ENCODE assay signal across 22 mouse cellular contexts in genomic region chr8:120777732-120778131, GRCm38 (mm10). TPM values are rescaled to one million over a fixed set of nuclear protein-coding genes. Genes with fewer than 3 reads are reported as not detected.
DNase-seq lines count a peak whose midpoint lies in the region; ATAC-seq and TF ChIP-seq lines count a peak whose summit lies in the region.
"Had no signal": no experiment of that assay in that cellular context is flagged by ENCODE, and none has a peak within 500 bp of the region (broad histone marks: within the 10 kb centered on the region; RNA-seq: fewer than 3 reads in every experiment).

No protein-coding gene starts in this region.

- H3K4me2 ChIP-seq in kidney, embryonic 14.5 days (replicated peaks; ENCODE audit: low read depth, low read length) = no peak overlapping the region
- no peak overlapping the region for H3K4me2 ChIP-seq in midbrain, postnatal 0 days (ENCODE audit: low read depth, low read length, poor library complexity, severe bottlenecking)
- H3K4me2 ChIP-seq in midbrain, embryonic 16.5 days (ENCODE audit: low read length) = no peak overlapping the region
- H3K4me2 ChIP-seq in liver, embryonic 11.5 days = no peak overlapping the region
- H3K4me2 ChIP-seq: neural tube, embryonic 15.5 days; stomach, embryonic 15.5 days had no signal

- peak overlapping the region; percentile 12; the same call in 1 of the 2 replicates for H3K9ac ChIP-seq in kidney, embryonic 14.5 days (ENCODE audit: low read depth, low read length)
- no peak overlapping the region for H3K9ac ChIP-seq in midbrain, postnatal 0 days (replicated peaks; ENCODE audit: low read length, poor library complexity, severe bottlenecking)
- no peak overlapping the region for H3K9ac ChIP-seq in midbrain, embryonic 16.5 days (ENCODE audit: low read depth, low read length)
- no peak overlapping the region for H3K9ac ChIP-seq in liver, embryonic 11.5 days (ENCODE audit: low read depth, low read length)
- H3K9ac ChIP-seq: neural tube, embryonic 15.5 days; stomach, embryonic 15.5 days had no signal

- no peak for TF ChIP-seq POLR2A in cerebellum, adult 2 months (IDR thresholded peaks at IDR 0.05; ENCODE audit: borderline replicate concordance, insufficient read depth, low read length)

- no peak for TF ChIP-seq CTCF in cerebellum, adult 2 months (IDR thresholded peaks at IDR 0.05; ENCODE audit: borderline replicate concordance, insufficient read depth, low read depth, low read length)
- no peak for TF ChIP-seq CTCF in midbrain, postnatal 0 days (IDR thresholded peaks at IDR 0.05)

- H3K9me3 ChIP-seq in kidney, embryonic 14.5 days (ENCODE audit: control insufficient read depth, low read length) = no peaks in the 10 kb centered on the region; the same call in 1 of the 2 replicates
- no peaks in the 10 kb centered on the region for H3K9me3 ChIP-seq in midbrain, postnatal 0 days (ENCODE audit: low read length)
- no peaks in the 10 kb centered on the region for H3K9me3 ChIP-seq in midbrain, embryonic 16.5 days (replicated peaks; ENCODE audit: control insufficient read depth, low read length, poor library complexity, severe bottlenecking)
- H3K9me3 ChIP-seq in liver, embryonic 11.5 days (ENCODE audit: control insufficient read depth, low read length) = no peaks in the 10 kb centered on the region
- H3K9me3 ChIP-seq: limb, embryonic 10.5 days; neural tube, embryonic 15.5 days; stomach, embryonic 15.5 days had no signal

- no peak for ATAC-seq in kidney, embryonic 14.5 days (ENCODE audit: low FRiP score, low TSS enrichment)
- ATAC-seq in midbrain, postnatal 0 days (ENCODE audit: low FRiP score) = no peak
- no peak for ATAC-seq in midbrain, embryonic 16.5 days
- no peak for ATAC-seq in liver, embryonic 11.5 days (replicated peaks; ENCODE audit: low FRiP score)

- no peaks in the 10 kb centered on the region for H3K36me3 ChIP-seq in kidney, embryonic 14.5 days (ENCODE audit: control insufficient read depth, insufficient read depth, low read length)
- no peaks in the 10 kb centered on the region for H3K36me3 ChIP-seq in midbrain, postnatal 0 days (ENCODE audit: insufficient read depth, low read length)
- no peaks in the 10 kb centered on the region for H3K36me3 ChIP-seq in midbrain, embryonic 16.5 days (ENCODE audit: control insufficient read depth, insufficient read depth, low read length)
- no peaks in the 10 kb centered on the region for H3K36me3 ChIP-seq in liver, embryonic 11.5 days (ENCODE audit: control insufficient read depth, insufficient read depth, low read length)
- H3K36me3 ChIP-seq: limb, embryonic 10.5 days; neural tube, embryonic 15.5 days; stomach, embryonic 15.5 days had no signal

- no peaks in the 10 kb centered on the region for H3K4me1 ChIP-seq in cerebellum, adult 2 months (ENCODE audit: control insufficient read depth, insufficient read depth, low read length)
- H3K4me1 ChIP-seq in kidney, embryonic 14.5 days (ENCODE audit: control insufficient read depth, insufficient read depth, low read length) = no peaks in the 10 kb centered on the region
- H3K4me1 ChIP-seq in midbrain, postnatal 0 days (ENCODE audit: insufficient read depth, low read length) = no peaks in the 10 kb centered on the region
- H3K4me1 ChIP-seq in midbrain, embryonic 16.5 days (ENCODE audit: control insufficient read depth, insufficient read depth, low read length) = no peaks in the 10 kb centered on the region
- no peaks in the 10 kb centered on the region for H3K4me1 ChIP-seq in liver, embryonic 11.5 days (replicated peaks; ENCODE audit: control insufficient read depth, insufficient read depth, low read length)
- H3K4me1 ChIP-seq: limb, embryonic 10.5 days had no signal

- 12% methylated on average over 13 of the region's 13 CpGs for WGBS in cerebellum, adult 2 months
- 71% methylated on average over 13 of the region's 13 CpGs for WGBS in kidney, embryonic 14.5 days
- 37% methylated on average over 13 of the region's 13 CpGs for WGBS in midbrain, postnatal 0 days
- WGBS in midbrain, embryonic 16.5 days = 38% methylated on average over 13 of the region's 13 CpGs
- WGBS in liver, embryonic 11.5 days = 60% methylated on average over 13 of the region's 13 CpGs

- peak; percentile 37 to 49 for DNase-seq in cerebellum, postnatal 10 days
- no peak for DNase-seq in cerebellum, adult 2 months
- no peak for DNase-seq in kidney, postnatal 36 days
- peak; percentile 60 for DNase-seq in midbrain, postnatal 0 days (ENCODE audit: low spot score)
- peak; percentile 73 for DNase-seq in urinary bladder, postnatal 14 days (ENCODE audit: low spot score)
- no peak for DNase-seq in liver, embryonic 11.5 days (ENCODE audit: low spot score)
- DNase-seq: adrenal gland, postnatal 10 days; cerebellum, adult 8-10 months; gastrocnemius, postnatal 36 days; kidney, adult 11 months; layer of hippocampus, adult 9-11 months; liver; lung, postnatal 36 days; right cerebral cortex, adult 18-20 months; right cerebral cortex, postnatal 4 days; thymus, adult 2 months had no signal

- no peak overlapping the region for H3K27ac ChIP-seq in cerebellum, adult 2 months (ENCODE audit: insufficient read depth, low read length)
- no peak overlapping the region for H3K27ac ChIP-seq in kidney, embryonic 14.5 days (ENCODE audit: low read depth, low read length)
- H3K27ac ChIP-seq in midbrain, postnatal 0 days (ENCODE audit: low read depth, low read length) = no peak overlapping the region
- no peak overlapping the region for H3K27ac ChIP-seq in midbrain, embryonic 16.5 days (ENCODE audit: low read length)
- H3K27ac ChIP-seq in liver, embryonic 11.5 days (ENCODE audit: low read depth, low read length) = no peak overlapping the region
- H3K27ac ChIP-seq: left cerebral cortex, adult 2 months; limb, embryonic 10.5 days; neural tube, embryonic 15.5 days; stomach, embryonic 15.5 days had no signal

- no peak overlapping the region for H3K4me3 ChIP-seq in cerebellum, adult 2 months (replicated peaks; ENCODE audit: insufficient read depth, low read depth, low read length)
- H3K4me3 ChIP-seq in kidney, embryonic 14.5 days (ENCODE audit: low read length) = no peak overlapping the region
- H3K4me3 ChIP-seq in midbrain, postnatal 0 days (ENCODE audit: low read depth, low read length) = no peak overlapping the region
- H3K4me3 ChIP-seq in midbrain, embryonic 16.5 days (ENCODE audit: low read depth, low read length) = no peak overlapping the region
- H3K4me3 ChIP-seq in liver, embryonic 11.5 days (ENCODE audit: low read depth, low read length) = no peak overlapping the region
- H3K4me3 ChIP-seq: left cerebral cortex, adult 2 months; limb, embryonic 10.5 days; neural tube, embryonic 15.5 days; stomach, embryonic 15.5 days had no signal

- H3K27me3 ChIP-seq in cerebellum, adult 2 months (ENCODE audit: control insufficient read depth, insufficient read depth, low read length) = no peaks in the 10 kb centered on the region; the same call in 1 of the 2 replicates
- no peaks in the 10 kb centered on the region; the same call in 1 of the 2 replicates for H3K27me3 ChIP-seq in kidney, embryonic 14.5 days (ENCODE audit: control insufficient read depth, insufficient read depth, low read length)
- H3K27me3 ChIP-seq in midbrain, postnatal 0 days (ENCODE audit: insufficient read depth, low read length) = no peaks in the 10 kb centered on the region
- H3K27me3 ChIP-seq in midbrain, embryonic 16.5 days (ENCODE audit: control insufficient read depth, insufficient read depth, low read depth, low read length) = no peaks in the 10 kb centered on the region
- H3K27me3 ChIP-seq in liver, embryonic 11.5 days (replicated peaks; ENCODE audit: control insufficient read depth, insufficient read depth, low read length) = 0 out of 2 replicates have a peak, but pooled peaks cover 7% of the 10 kb centered on the region
- H3K27me3 ChIP-seq: stomach, embryonic 15.5 days had no signal

RNA-seq across cellular contexts. Expression of gene Irf8, which starts 41.6 kb away (rescaled TPM):
- 1.8 and 2.0 TPM in 2 replicates for polyA plus RNA-seq in cerebellum, adult 2 months (2012; rRNA removed)
- polyA plus RNA-seq in kidney, embryonic 14.5 days (2014; fragmentation: Nextera tagmentation; extraction: Ambion mirVana) = 5.6 and 5.7 TPM in 2 replicates
- total RNA-seq in midbrain, postnatal 0 days (2014; rRNA removed) = 3.2 and 3.5 TPM in 2 replicates
- 5.0 and 5.7 TPM in 2 replicates for polyA plus RNA-seq in midbrain, postnatal 0 days (2015; fragmentation: Nextera tagmentation; extraction: Ambion mirVana)
- polyA plus RNA-seq in midbrain, embryonic 16.5 days (2015; fragmentation: Nextera tagmentation; extraction: Ambion mirVana) = 3.9 TPM in 2 replicates
- 10.5 and 12.3 TPM in 2 replicates for polyA plus RNA-seq in liver, embryonic 11.5 days (2014; fragmentation: Nextera tagmentation; extraction: Ambion mirVana)

Comparison
In these comparisons a context has a peak if more than half of its experiments do, and no peak if none do; other contexts are left out.
1. DNase-seq: peak in cerebellum, postnatal 10 days (2 of 2), midbrain, postnatal 0 days (single experiment) and urinary bladder, postnatal 14 days (single experiment); none in cerebellum, adult 2 months (0 of 2), kidney, postnatal 36 days (0 of 2) and liver, embryonic 11.5 days (single experiment).